Mouse (Mus musculus): ENCODE data around the gene Ablim1. TPM values are rescaled to one million over a fixed set of nuclear protein-coding genes. Genes with fewer than 3 reads are reported as not detected.

Gene Ablim1
- polyA plus RNA-seq, 3 experiments from 2014 or later: 240 to 284 (median 264) TPM

GRCm38 (mm10) chr19:57006841-57007240, 307.9 kb downstream of the Ablim1 start:
- no peak for ATAC-seq

DNA sequence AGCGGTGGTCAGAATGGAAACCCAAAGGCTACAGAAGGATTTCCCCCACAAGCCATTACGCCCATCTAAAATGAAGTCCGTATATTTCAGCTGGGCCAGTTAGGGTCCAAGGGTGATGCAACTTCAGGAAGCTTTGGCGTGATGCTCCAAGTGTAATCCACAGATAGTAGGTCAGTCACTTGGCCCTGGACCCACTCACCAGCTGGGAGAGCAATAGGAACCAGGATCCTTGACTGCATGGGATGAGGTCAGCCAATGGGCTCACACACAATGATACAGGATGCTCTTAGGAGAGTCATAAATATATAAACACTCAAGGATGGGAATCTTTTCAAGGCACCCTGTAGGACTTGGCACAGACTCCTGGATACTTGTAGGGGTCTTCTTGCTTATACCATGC, 309.7 kb downstream of the Ablim1 start:
- no peak for ATAC-seq

DNA sequence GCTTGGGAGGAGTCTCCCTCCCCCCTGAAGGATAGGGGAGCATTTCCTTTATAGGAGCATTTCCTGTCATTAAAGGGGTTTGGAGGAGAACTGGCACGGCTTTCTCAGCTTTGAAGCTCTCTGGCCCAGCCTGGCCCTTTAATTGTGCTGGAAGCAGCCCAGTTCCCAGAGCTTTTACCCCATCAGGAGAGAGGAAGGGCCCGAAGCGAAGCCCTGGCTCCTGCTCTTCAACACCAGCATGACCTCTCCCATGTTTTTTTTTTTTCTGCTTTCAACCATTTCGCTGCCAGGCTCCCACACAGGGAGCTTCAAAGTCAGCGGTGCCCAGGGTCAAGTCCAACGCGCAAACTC, 311.3 kb downstream of the Ablim1 start:
- no peak for ATAC-seq

- no peak for ATAC-seq
Measured at GRCm38 (mm10) chr19:57002741-57003459, 311.8 kb downstream of the Ablim1 start.

GRCm38 (mm10) chr19:57001926-57002325, 312.8 kb downstream of the Ablim1 start:
- ATAC-seq: no peak

DNA sequence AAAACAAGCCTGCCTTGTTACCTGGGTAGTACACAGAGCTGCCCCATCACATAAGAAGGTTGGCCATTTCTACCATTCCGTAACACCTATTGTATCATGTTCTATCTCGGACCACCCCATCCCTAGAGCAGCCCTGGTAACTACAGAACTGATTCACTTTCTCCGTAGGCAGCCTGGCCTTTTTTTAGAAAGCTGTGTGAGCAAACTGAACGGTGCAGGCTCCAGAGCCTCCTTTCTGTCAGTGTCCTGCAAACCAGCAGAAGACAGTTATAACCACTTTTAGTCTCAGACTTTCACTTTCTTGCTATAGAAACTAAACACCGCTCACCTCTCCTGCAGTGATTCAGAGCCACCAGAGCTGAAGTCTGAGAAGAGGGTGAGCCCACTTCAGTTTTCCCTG, 314.1 kb downstream of the Ablim1 start:
- ATAC-seq: no peak

- no peak for ATAC-seq
Measured at GRCm38 (mm10) chr19:56999781-57000180, 314.9 kb downstream of the Ablim1 start.

DNA sequence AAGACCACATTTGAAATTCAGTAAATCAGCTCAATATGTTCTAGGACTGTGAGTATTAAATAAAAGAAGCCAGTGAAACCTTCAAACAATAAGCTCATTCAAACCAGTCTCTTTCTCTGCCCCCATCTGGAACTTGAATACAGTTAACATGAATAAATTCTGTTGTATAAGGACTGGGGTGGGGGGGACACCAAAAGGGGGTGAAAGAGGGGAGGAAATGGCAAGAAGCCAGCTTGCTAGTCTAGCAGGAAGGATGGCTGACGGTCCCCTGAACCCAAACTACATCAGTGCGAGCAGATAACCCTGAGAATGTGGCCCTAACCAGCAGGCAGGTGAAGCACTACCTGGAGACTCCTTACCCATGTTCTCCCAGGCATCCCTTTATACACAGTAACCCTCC, 315.8 kb downstream of the Ablim1 start:
- ATAC-seq: no peak

DNA sequence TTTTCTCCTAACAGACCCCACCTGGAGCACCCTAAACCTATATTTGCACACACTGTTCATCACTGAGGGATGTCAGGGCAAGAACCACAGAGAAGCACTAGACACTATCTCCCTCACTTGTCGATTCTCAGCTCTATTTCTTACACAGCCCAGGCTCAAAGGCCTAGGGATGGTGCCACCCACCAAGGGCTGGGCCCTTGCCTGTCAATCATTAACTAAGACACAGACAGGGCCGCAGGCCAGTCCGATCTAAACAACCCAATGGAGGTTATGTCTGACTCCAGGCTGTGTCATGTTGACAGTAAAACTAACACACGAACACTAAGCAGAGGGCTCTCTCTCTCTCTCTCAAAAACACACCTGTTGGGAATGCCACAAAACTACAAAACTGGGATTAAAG, 316.4 kb downstream of the Ablim1 start:
- ATAC-seq: no peak

DNA sequence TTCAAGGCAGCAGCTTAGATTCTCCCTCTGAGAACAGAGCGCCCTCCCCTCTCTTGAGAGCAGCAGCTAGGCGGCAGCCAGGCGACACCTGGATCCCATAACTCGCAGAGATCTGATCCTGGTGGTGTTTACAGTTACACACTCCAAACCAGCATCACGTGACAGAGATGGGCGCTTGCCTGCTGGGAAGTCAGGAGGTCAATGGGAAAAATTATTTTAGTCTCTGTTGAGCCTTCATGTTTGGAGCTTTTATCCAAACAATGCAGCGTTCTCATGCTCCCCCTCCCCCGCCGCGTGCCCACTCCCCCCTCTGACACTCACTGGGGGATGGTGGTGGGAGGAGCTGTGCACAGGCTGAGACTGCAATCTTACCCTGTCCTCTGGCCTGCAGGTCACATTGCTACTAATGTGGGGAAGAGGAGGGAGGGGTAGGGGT, 317.5 kb downstream of the Ablim1 start:
- ATAC-seq: no peak

DNA sequence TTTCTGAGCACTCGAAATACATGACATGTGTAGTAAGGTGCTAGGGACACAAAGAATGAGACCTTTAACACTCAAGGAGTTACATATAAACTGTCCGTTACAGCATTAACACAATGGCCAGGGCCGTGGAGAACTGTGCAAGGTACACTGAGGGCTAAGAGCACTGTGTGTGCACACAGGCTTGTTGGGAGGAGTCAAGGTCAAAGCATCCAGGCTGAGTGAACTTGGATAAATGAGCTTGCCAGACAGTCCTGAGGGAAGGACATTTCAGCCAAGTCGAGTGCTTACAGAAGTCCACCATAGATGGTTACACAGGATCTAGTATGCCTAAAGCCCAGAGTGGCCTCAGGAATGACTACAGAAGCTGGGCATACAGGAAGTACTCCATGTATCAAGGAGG, 319.3 kb downstream of the Ablim1 start:
- no peak for ATAC-seq

- no peak for ATAC-seq
Measured at GRCm38 (mm10) chr19:56994653-56995052, 320.1 kb downstream of the Ablim1 start.

DNA sequence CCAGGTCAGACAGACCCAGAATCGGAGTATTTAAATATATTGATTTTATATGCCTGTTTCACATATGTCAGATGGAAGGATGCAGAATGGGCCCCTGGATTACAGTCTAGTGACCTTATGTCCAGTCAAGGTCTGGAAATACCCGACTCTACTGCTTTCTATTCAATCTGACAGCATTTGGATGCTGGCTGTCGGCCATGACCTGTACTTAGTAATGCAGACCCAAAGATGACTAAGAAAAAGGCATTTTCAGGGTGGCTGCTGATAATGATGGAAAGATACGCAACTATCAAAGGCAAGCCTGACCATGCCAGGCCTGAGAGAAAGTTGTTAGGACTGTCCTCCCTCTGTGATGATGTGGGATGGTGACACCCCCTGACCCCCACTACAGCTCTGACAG, 321.0 kb downstream of the Ablim1 start:
- ATAC-seq: no peak

- no peak for ATAC-seq
Measured at GRCm38 (mm10) chr19:56992978-56993545, 321.7 kb downstream of the Ablim1 start.

- no peak for ATAC-seq
Measured at GRCm38 (mm10) chr19:56990367-56991111, 324.2 kb downstream of the Ablim1 start.

DNA sequence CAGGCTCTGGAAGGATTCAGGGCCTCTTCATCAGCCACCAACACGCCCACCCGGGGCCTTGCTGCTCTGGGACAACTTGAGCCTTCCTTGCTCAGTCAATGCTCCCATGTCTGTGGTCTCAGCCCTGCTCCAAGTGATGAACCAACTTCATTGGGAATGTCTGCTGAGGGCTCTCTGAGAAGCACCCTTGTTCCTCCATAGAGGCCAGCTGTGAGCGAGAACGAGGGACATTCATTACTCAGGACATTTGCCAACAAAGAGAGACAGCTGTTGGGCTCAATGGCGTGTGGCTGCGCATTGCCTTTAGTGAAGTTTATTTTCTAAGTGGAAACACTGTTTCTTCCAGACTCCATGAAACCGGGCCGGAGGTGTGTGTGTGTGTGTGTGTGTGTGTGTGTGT, 325.5 kb downstream of the Ablim1 start:
- ATAC-seq: no peak

DNA sequence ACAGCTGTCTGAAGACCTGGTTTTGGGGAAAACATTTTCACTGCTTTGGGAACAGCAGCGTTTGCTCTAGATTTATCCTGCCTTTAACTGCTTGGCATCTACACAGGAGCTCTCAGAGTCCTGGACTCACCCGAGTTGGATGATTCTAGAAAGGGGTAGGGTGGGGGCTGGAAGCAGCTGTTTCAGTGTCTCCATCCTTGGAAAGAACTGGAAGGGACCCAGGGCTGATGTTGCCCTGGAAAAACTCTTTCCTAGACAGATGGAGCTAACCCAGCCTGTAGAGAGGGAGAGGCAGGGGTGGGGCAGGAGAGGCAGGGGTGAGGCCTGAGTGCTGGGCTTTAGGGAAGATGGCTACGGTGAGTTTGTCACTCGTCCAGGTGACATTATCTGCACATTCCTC, 330.5 kb downstream of the Ablim1 start:
- ATAC-seq: no peak

GRCm38 (mm10) chr19:56983757-56984156, 331.0 kb downstream of the Ablim1 start:
- ATAC-seq: no peak

Other genes starting within 250 kb of the Ablim1 start
- 10 to 100 TPM in 2 of 3 experiments, 1 to 10 TPM in 1; 9.2 to 10.8 (median 10.6) TPM for gene Fam160b1, start 45.8 kb upstream of the Ablim1 start, polyA plus RNA-seq (2017; shearing (Covaris generic))
- gene Trub1, start 138.0 kb upstream of the Ablim1 start, polyA plus RNA-seq (2017; shearing (Covaris generic)): 10 to 100 TPM in 2 of 3 experiments, 1 to 10 TPM in 1; 5.2 to 13.7 (median 10.6) TPM

Data from inflammation-experienced regulatory T-cells, adult 6 months (primary cell).